Mouse (Mus musculus) mesoderm, embryonic 11.5 days (tissue): Measurements from ENCODE around the gene Baiap2.

Experiments
- DNase-seq: peaks from one replicate; pipeline ENCODE4 v3.0.0-alpha.2; 2012; ENCODE audit warnings: low read depth, low spot score

The Baiap2 gene

DNA sequence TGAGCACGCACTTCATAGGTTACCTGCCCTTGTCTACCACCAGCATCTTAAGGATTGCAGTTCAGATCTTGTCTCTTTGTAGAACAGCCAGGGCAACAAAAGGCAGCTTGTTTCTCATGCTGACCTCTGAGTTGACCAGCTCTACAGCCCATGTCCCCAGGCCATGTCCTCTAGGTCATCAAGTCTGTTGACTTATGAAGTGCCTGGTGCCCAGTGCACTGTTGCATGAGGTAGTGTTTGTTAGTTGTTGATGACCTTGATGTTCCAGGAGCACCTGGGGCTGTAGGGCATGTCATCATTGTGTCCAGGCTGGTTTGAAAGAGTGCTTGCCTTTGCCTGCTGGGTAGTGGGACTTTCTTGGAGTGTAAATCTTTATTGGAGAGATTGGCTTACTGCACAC lies 4.9 kb downstream of the Baiap2 start:
- no peak for DNase-seq

GRCm38 (mm10) chr11:119947897-119948296 lies 5.3 kb downstream of the Baiap2 start:
- DNase-seq, result no peak

GRCm38 (mm10) chr11:119948305-119948704 lies 5.7 kb downstream of the Baiap2 start:
- no peak for DNase-seq

DNA sequence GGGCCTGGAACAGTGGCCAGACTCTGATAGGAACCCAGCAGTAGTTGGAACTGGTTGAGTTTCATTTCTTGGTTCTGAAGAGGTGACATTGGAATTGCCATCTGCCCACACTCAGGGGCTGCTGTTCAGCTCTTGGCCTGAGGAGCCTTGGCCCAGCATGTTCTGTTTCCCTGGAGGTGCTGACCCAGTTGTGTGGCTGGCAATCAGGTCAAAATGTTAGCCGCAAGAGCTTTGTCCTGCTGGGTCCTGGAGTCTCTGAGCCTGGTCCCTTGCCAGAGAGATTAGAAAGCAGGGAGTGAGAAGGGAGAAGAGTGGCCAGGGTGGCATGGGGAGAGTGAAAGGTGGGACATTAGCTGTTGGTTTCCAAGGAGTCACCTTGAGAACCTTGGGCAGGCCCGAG lies 6.2 kb downstream of the Baiap2 start:
- no peak for DNase-seq

DNA sequence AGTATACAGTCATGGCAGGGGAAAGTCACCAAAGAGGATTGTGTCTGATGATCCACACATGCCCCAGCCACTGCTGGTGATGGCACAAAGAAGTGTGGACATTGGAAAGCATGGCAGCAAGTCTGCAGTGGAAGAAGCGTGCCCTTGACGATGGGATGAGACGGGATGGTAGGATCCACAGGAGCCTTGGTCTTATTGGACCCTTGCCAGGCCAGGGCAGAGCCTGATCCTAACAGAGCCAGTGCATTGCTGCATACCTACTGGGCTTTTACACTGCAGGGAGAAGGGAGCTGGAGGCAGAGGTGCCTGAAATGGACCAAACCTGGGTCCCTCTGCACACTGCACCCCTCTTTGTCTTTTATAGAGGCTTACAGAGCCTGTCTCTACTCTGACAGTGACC lies 8.0 kb downstream of the Baiap2 start:
- DNase-seq, result no peak

GRCm38 (mm10) chr11:119951326-119951725 lies 8.8 kb downstream of the Baiap2 start:
- DNase-seq, result no peak

GRCm38 (mm10) chr11:119952429-119953224 lies 10.1 kb downstream of the Baiap2 start:
- DNase-seq, result no peak

- DNase-seq, result no peak
These were observed 11.7 kb downstream of the Baiap2 start for GRCm38 (mm10) chr11:119954233-119954632.

DNA sequence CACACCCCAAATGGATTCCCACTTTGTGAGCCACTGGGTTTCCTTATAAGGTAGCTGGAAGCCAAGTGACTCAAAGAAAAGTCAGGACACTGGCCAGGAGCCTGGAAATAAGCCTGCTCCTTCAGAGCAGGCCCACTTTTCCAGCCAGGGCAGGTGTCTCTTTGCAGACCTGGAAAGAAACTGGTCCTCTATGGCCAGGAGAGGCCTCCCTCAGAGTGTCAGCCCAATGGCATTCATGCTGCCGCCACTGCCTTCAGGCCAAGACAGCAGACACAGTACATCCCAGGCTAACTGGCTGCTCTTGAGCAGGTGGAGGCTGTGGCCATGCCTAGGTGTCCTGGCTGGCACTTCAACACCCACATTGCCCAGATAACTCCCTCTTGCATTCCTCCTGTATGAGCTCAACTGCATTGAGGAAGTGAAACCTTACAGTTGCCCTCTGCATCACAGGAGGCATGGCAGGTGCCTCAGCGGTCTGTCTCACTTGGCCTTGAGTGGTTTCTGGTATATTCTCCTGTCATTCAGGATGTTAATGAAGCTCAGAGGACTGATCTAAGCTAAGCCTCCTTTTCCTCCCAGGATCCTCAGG lies 12.3 kb downstream of the Baiap2 start:
- no peak for DNase-seq

GRCm38 (mm10) chr11:119955432-119955831 lies 12.9 kb downstream of the Baiap2 start:
- DNase-seq, result no peak

GRCm38 (mm10) chr11:119956590-119956989 lies 14.0 kb downstream of the Baiap2 start:
- no peak for DNase-seq

DNA sequence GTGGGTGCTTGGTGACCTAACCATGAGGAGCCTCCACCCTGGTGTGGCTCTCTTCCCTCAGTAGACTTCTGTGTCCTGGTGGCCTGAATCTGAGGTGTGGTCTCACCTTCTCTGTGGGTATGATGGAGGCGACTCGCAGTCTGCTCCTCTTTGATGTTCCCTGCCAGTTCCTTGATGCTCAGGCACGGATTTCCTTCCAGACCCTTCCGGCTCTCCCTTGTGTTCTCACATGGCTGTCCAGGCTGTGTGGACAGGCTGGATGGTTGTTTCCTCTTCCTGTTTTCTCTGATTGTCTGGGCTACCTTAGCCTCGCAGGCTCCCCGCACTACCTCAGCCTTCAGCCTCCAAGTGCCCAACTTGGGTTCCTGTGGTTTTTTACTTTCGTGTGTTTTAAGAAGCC lies 16.3 kb downstream of the Baiap2 start:
- DNase-seq, result no peak

- DNase-seq, result no peak
These were observed 17.2 kb downstream of the Baiap2 start for GRCm38 (mm10) chr11:119959714-119960113.

- no peak for DNase-seq
These were observed 18.1 kb downstream of the Baiap2 start for GRCm38 (mm10) chr11:119960671-119961070.

DNA sequence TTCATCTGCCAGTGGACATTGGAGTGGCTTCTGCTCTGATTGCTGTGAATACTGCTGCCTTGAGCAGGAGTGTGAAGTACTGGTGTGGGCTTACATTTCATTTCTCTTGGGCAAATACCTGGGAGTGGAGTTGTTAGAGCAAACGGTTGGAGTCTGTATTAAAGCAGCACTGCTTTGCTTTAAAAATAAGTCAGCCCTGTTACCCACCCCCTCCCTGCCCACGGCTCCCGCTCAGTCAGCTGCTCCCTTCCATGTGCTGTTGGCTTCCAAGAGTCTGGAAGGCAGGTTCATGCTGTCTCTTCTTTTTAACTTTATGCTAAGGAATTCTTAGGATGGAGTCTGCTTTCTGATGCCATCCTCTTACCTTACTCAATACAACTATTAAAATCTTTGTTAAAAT lies 18.9 kb downstream of the Baiap2 start:
- no peak for DNase-seq

GRCm38 (mm10) chr11:119965053-119965452 lies 22.5 kb downstream of the Baiap2 start:
- no peak for DNase-seq

DNA sequence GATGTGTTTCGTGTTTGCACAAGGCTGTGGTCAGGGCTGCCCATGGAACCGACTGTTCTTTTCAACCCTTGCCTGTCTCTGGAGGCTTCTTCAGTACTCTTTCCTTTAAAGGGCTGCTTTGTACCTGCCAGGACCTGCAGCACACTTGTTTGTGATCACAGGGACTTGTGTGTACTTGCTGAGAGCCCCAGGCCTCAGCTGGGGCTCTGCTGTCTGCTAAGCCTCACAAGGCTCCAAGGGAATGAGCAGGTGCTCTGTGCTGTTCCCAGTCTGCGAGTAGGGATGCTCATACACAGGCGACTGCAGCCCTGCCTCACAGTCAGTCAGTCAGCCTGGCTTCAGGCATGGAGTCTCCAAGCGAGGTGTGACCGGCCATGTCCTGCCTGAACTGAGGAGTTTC lies 23.7 kb downstream of the Baiap2 start:
- DNase-seq, result no peak

DNA sequence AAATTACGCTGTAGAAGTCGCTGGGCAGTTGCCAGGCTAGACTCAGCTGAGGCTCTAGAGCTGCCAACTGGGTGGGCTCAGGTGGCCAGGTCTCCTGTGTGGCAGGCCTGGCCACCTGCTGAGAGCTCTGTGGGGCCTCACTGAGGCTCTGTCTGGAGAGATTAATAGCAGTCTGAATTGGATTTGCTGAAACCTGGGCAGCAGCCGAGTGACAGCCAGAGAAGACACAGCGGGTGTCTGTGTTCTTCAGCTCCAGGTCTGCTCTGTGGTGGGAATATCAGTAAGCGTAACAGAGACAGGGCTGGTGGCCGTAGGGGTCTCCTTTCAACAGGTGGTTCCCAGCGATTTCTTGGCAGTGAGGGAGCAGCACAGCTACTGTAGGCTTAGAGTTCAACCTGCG lies 24.8 kb downstream of the Baiap2 start:
- DNase-seq, result no peak

GRCm38 (mm10) chr11:119967892-119968291 lies 25.3 kb downstream of the Baiap2 start:
- DNase-seq, result no peak

DNA sequence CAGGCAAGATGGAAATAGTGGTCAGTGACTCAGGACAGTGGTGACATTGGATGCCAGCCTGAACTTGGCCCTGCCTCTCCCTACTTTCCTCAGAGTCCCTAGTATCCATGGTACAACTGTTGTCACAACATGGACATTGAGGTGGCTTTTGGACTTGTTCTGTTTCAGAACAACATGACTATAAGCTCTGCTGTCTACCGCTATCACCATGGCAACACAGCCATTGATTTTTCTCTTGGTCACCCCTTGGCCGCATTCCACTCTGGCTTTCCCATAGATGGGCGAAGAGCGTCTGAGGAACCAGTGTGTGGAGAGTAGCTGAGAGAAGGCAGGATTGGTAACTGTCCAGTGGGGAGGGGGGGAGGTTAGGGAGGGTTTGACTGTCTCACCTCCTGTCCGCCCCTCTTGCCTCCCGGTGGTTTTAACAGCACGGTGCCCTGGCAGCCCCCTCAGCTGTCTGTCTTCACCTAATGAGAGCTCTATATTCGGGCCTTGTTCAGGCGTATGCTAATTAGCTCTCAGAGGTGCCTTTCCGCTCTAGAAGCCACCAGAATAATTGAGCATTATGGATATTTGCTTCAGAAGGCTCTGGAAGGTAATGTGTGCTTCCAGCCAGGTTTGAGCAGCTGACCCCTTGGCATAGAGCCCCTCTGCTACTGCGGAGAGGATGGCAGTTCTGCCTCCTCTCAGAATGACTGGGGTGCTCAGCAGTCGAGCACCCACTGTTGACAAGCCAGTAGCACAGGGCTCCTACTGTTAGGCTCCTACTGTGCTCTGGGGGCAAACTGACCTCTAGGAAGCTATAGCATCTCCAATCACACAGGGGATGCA lies 27.7 kb downstream of the Baiap2 start:
- peak; percentile 26 for DNase-seq

DNA sequence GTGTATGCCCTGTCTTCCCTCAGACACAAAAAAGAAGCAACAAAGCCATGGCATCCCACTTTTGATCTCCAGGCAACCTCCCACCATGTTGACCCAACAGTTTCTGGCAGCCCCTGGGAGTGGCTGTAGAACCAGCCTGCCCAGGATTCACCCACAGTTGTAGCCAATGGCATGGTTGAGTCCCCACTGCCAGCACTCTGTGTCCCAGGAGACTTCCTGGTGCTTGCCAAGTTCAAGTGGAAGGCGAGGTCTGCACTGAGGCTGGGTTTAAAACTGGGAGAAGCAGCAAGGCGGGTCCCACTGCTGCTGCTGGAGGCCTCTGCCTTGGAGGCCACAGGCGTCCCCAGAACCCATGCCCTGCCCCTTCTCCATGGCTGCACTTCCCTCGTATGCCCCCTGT lies 31.2 kb downstream of the Baiap2 start:
- DNase-seq, result no peak

- no peak for DNase-seq
These were observed 33.4 kb downstream of the Baiap2 start for GRCm38 (mm10) chr11:119975739-119976501.
